Mouse (Mus musculus): ENCODE results near the gene Trmt61a. TPM values are rescaled to one million over a fixed set of nuclear protein-coding genes. Genes with fewer than 3 reads are reported as not detected.

The Trmt61a gene
- polyA plus RNA-seq, 1 experiment from 2014 or later: 6.0 TPM

- WGBS: 97% methylated on average over 1 of the region's 1 CpGs
- H3K36me3 ChIP-seq (ENCODE audit: control insufficient read depth, insufficient read depth, low read length): no peaks in the 10 kb centered on the region
Measured at GRCm38 (mm10) chr12:111727956-111728355, 50.1 kb downstream of the Trmt61a start.

GRCm38 (mm10) chr12:111731822-111732807 is 54.2 kb downstream of the Trmt61a start:
- no peak overlapping the region for H3K27ac ChIP-seq (ENCODE audit: low read depth, low read length)
- H3K27me3 ChIP-seq (ENCODE audit: control insufficient read depth, insufficient read depth, low read length): no peaks in the 10 kb centered on the region
- no peaks in the 10 kb centered on the region for H3K9me3 ChIP-seq (ENCODE audit: control insufficient read depth, low read length)
- 0 out of 2 replicates have a peak overlapping the region, but pooled peaks have one; percentile 20 for H3K9ac ChIP-seq (ENCODE audit: low read length)
- WGBS: 33% methylated on average over 30 of the region's 30 CpGs
- no peak overlapping the region for H3K4me3 ChIP-seq (ENCODE audit: low read depth, low read length)
- H3K36me3 ChIP-seq (ENCODE audit: control insufficient read depth, insufficient read depth, low read length): no peaks in the 10 kb centered on the region; the same call in 1 of the 2 replicates
- no peak overlapping the region for H3K4me2 ChIP-seq
- ATAC-seq (ENCODE audit: low FRiP score): peak; percentile 91
- no peaks in the 10 kb centered on the region for H3K4me1 ChIP-seq (ENCODE audit: control insufficient read depth, insufficient read depth, low read length)
- DNase-seq (ENCODE audit: low spot score, missing footprints): peak; percentile 99

More at GRCm38 (mm10) chr12:111727956-111728355, 50.1 kb downstream of the Trmt61a start:
- H3K27ac ChIP-seq (ENCODE audit: low read depth, low read length): no peak overlapping the region
- ATAC-seq (ENCODE audit: low FRiP score): no peak
- H3K9ac ChIP-seq (ENCODE audit: low read length): no peak overlapping the region
- H3K4me2 ChIP-seq: no peak overlapping the region
- H3K9me3 ChIP-seq (ENCODE audit: control insufficient read depth, low read length): no peaks in the 10 kb centered on the region
- no peaks in the 10 kb centered on the region for H3K27me3 ChIP-seq (ENCODE audit: control insufficient read depth, insufficient read depth, low read length)
- DNase-seq (ENCODE audit: low spot score, missing footprints): no peak
- no peak overlapping the region for H3K4me3 ChIP-seq (ENCODE audit: low read depth, low read length)
- peaks cover 13% of the 10 kb centered on the region for H3K4me1 ChIP-seq (ENCODE audit: control insufficient read depth, insufficient read depth, low read length)

DNA sequence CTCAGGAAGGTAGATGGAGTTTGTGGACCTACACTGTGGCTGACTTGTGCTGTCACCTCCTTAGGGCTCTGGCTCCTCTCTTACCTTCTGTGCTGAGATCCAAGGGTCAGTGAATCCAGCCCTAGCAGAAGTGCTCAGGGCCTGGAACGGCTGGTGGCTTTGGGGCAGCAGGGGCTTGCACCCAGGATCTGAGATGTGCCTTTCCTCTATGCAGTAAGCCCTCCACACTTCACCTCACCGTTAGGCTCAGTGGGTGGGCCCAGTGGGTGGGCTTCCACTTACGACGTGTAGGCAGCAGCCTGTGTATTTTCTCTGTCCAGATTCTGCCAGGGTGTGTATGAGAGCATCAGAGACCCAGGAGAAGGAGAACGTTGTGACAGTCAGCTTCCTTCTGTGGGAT is 55.0 kb downstream of the Trmt61a start:
- H3K27me3 ChIP-seq (ENCODE audit: control insufficient read depth, insufficient read depth, low read length): no peaks in the 10 kb centered on the region
- no peaks in the 10 kb centered on the region for H3K4me1 ChIP-seq (ENCODE audit: control insufficient read depth, insufficient read depth, low read length)
- DNase-seq (ENCODE audit: low spot score, missing footprints) (no peak), ATAC-seq (ENCODE audit: low FRiP score) (peak; percentile 46; the same call in 1 of the 2 replicates)
- peak overlapping the region; percentile 20; the same call in 1 of the 2 replicates for H3K9ac ChIP-seq (ENCODE audit: low read length)
- WGBS: 54% methylated on average over 5 of the region's 5 CpGs
- H3K36me3 ChIP-seq (ENCODE audit: control insufficient read depth, insufficient read depth, low read length): no peaks in the 10 kb centered on the region; the same call in 1 of the 2 replicates
- no peaks in the 10 kb centered on the region for H3K9me3 ChIP-seq (ENCODE audit: control insufficient read depth, low read length)
- no peak overlapping the region for H3K4me2 ChIP-seq
- H3K4me3 ChIP-seq (ENCODE audit: low read depth, low read length): no peak overlapping the region
- H3K27ac ChIP-seq (ENCODE audit: low read depth, low read length): no peak overlapping the region

Other genes with a start within 250 kb of the Trmt61a start
- 1.1 and 2.3 TPM in 2 replicates for gene Tnfaip2, start 235.6 kb upstream of the Trmt61a start, polyA plus RNA-seq (2014; fragmentation: Nextera tagmentation; extraction: Ambion mirVana)
- gene Gm266, start 192.3 kb upstream of the Trmt61a start, polyA plus RNA-seq (2014; fragmentation: Nextera tagmentation; extraction: Ambion mirVana): 4.2 and 6.0 TPM in 2 replicates
- gene Eif5, start 140.1 kb upstream of the Trmt61a start, polyA plus RNA-seq (2014; fragmentation: Nextera tagmentation; extraction: Ambion mirVana): 726 and 782 TPM in 2 replicates
- gene Mark3, start 103.6 kb upstream of the Trmt61a start, polyA plus RNA-seq (2014; fragmentation: Nextera tagmentation; extraction: Ambion mirVana): 69.9 and 73.7 TPM in 2 replicates
- 2,717 and 2,900 TPM in 2 replicates for gene Ckb, start 5.8 kb upstream of the Trmt61a start, polyA plus RNA-seq (2014; fragmentation: Nextera tagmentation; extraction: Ambion mirVana)
- 62.2 and 64.1 TPM in 2 replicates for gene Bag5, start 35.2 kb downstream of the Trmt61a start, polyA plus RNA-seq (2014; fragmentation: Nextera tagmentation; extraction: Ambion mirVana)
- 50.8 and 54.7 TPM in 2 replicates for gene Apopt1, start 35.2 kb downstream of the Trmt61a start, polyA plus RNA-seq (2014; fragmentation: Nextera tagmentation; extraction: Ambion mirVana)
- gene Klc1, start 80.7 kb downstream of the Trmt61a start, polyA plus RNA-seq (2014; fragmentation: Nextera tagmentation; extraction: Ambion mirVana): 282 and 288 TPM in 2 replicates
- gene Xrcc3, start 135.8 kb downstream of the Trmt61a start, polyA plus RNA-seq (2014; fragmentation: Nextera tagmentation; extraction: Ambion mirVana): 11.1 and 12.6 TPM in 2 replicates
- gene Zfyve21, start 136.1 kb downstream of the Trmt61a start, polyA plus RNA-seq (2014; fragmentation: Nextera tagmentation; extraction: Ambion mirVana): 63.7 and 64.1 TPM in 2 replicates
- 4.9 and 6.3 TPM in 2 replicates for gene Ppp1r13b, start 230.0 kb downstream of the Trmt61a start, polyA plus RNA-seq (2014; fragmentation: Nextera tagmentation; extraction: Ambion mirVana)